Mouse (Mus musculus) forebrain, embryonic 13.5 days (tissue): ENCODE data around the gene Pdzd2. TPM values are rescaled to one million over a fixed set of nuclear protein-coding genes. Genes with fewer than 3 reads are reported as not detected.
A peak's percentile ranks its signal among the peaks of the same experiment; 100 is the strongest.
"Not testable (repeated sequence)": the region's sequence is repeated elsewhere in the genome, so short reads cannot be mapped to it uniquely, and the experiment has no call there.

ENCODE experiments used
- ATAC-seq: fragments of 200-750 bp; cut with Nextera tagmentation; 2 replicates; pipeline ENCODE4 v1.8.0; 2017
- H3K27ac ChIP-seq: fragments of 300-500 bp; sonication (generic); 2 replicates; pipeline ENCODE4 v1.5.1; 2015; ENCODE audit warnings: inconsistent platforms, mild to moderate bottlenecking, moderate library complexity
- H3K27me3 ChIP-seq: fragments of 300-500 bp; sonication (generic); 2 replicates; pipeline ENCODE4 v1.6.1; 2015; ENCODE audit warnings: mild to moderate bottlenecking, inconsistent platforms
- H3K36me3 ChIP-seq: fragments of 300-500 bp; sonication (generic); 2 replicates; pipeline ENCODE4 v1.6.1; 2015; ENCODE audit warnings: mild to moderate bottlenecking, inconsistent platforms; ENCODE audit not compliant: poor library complexity, severe bottlenecking
- H3K4me1 ChIP-seq: fragments of 300-500 bp; sonication (generic); 2 replicates; pipeline ENCODE4 v1.6.1; 2015; ENCODE audit warnings: inconsistent platforms
- H3K4me2 ChIP-seq: fragments of 300-500 bp; sonication (generic); 2 replicates; pipeline ENCODE4 v1.6.1; 2015; ENCODE audit warnings: inconsistent platforms, mild to moderate bottlenecking, moderate library complexity
- H3K4me3 ChIP-seq: fragments of 300-500 bp; sonication (generic); 2 replicates; pipeline ENCODE4 v1.5.1; 2015; ENCODE audit warnings: mild to moderate bottlenecking, inconsistent platforms
- H3K9ac ChIP-seq: fragments of 300-500 bp; sonication (generic); 2 replicates; pipeline ENCODE4 v1.6.1; 2015; ENCODE audit warnings: mild to moderate bottlenecking, inconsistent platforms
- H3K9me3 ChIP-seq: fragments of 300-500 bp; sonication (generic); replicated peaks from 2 replicates; pipeline ENCODE4 v1.6.1; 2016; ENCODE audit warnings: inconsistent platforms
- WGBS: fragments of 180-500 bp; shearing (Covaris S2); methylation state at CpG from one replicate; pipeline ENCODE4 v1.1.7; 2015; 5-methylcytosine and 5-hydroxymethylcytosine counted together
- polyA plus RNA-seq: library from polyadenylated mRNA; unstranded; fragments of >200 nt; fragmentation: Nextera tagmentation; extraction: Ambion mirVana; gene quantifications from 2 replicates; pipeline ENCODE4 v1.2.1, GENCODE M21; 2015

Pdzd2 gene
- polyA plus RNA-seq, 1 experiment from 2014 or later = 5.5 TPM

- no peaks in the 10 kb centered on the region for H3K9me3 ChIP-seq
- H3K36me3 ChIP-seq = no peaks in the 10 kb centered on the region
- H3K4me1 ChIP-seq = peaks cover 27% of the 10 kb centered on the region
- no peak overlapping the region for H3K4me3 ChIP-seq
- H3K9ac ChIP-seq = no peak overlapping the region
- peak; percentile 71 for ATAC-seq
- WGBS = 5% methylated on average over 8 of the region's 8 CpGs
- no peak overlapping the region for H3K4me2 ChIP-seq
- H3K27ac ChIP-seq = no peak overlapping the region
- no peaks in the 10 kb centered on the region; the same call in 1 of the 2 replicates for H3K27me3 ChIP-seq
These were observed 368.5 kb downstream of the Pdzd2 start for GRCm38 (mm10) chr15:12371183-12371582.

GRCm38 (mm10) chr15:12370096-12370495 is 369.6 kb downstream of the Pdzd2 start:
- H3K36me3 ChIP-seq = no peaks in the 10 kb centered on the region
- no peak overlapping the region for H3K27ac ChIP-seq
- WGBS = 87% methylated on average over 3 of the region's 3 CpGs

GRCm38 (mm10) chr15:12368850-12369249 is 370.9 kb downstream of the Pdzd2 start:
- H3K4me2 ChIP-seq = no peak overlapping the region
- H3K27me3 ChIP-seq = no peaks in the 10 kb centered on the region
- H3K27ac ChIP-seq = no peak overlapping the region
- no peaks in the 10 kb centered on the region for H3K36me3 ChIP-seq
- peaks cover 24% of the 10 kb centered on the region for H3K4me1 ChIP-seq
- no peak for ATAC-seq
- WGBS = 87% methylated on average over 4 of the region's 4 CpGs
- no peaks in the 10 kb centered on the region for H3K9me3 ChIP-seq
- no peak overlapping the region for H3K9ac ChIP-seq
- H3K4me3 ChIP-seq = no peak overlapping the region

More at GRCm38 (mm10) chr15:12370096-12370495, 369.6 kb downstream of the Pdzd2 start:
- ATAC-seq = no peak
- Histone ChIP-seq H3K9ac (no peak overlapping the region), H3K4me2 (no peak overlapping the region), H3K27me3 (no peaks in the 10 kb centered on the region), H3K4me3 (no peak overlapping the region), H3K9me3 (no peaks in the 10 kb centered on the region), H3K4me1 (peaks cover 26% of the 10 kb centered on the region)

- ATAC-seq = no peak
- no peak overlapping the region for H3K4me3 ChIP-seq
- no peak overlapping the region for H3K27ac ChIP-seq
- H3K27me3 ChIP-seq = no peaks in the 10 kb centered on the region
- 65% methylated on average over 11 of the region's 11 CpGs for WGBS
- no peak overlapping the region for H3K9ac ChIP-seq
- no peak overlapping the region for H3K4me2 ChIP-seq
- no peaks in the 10 kb centered on the region for H3K9me3 ChIP-seq
- H3K4me1 ChIP-seq = peaks cover 24% of the 10 kb centered on the region
- no peaks in the 10 kb centered on the region for H3K36me3 ChIP-seq
These were observed 371.4 kb downstream of the Pdzd2 start for GRCm38 (mm10) chr15:12368357-12368756.

- H3K9me3 ChIP-seq = no peaks in the 10 kb centered on the region
- H3K4me3 ChIP-seq = no peak overlapping the region
- H3K9ac ChIP-seq = no peak overlapping the region
- H3K4me2 ChIP-seq = no peak overlapping the region
- ATAC-seq = no peak
- H3K36me3 ChIP-seq = no peaks in the 10 kb centered on the region
- WGBS = 51% methylated on average over 13 of the region's 13 CpGs
- no peaks in the 10 kb centered on the region for H3K27me3 ChIP-seq
- no peak overlapping the region for H3K27ac ChIP-seq
- peaks cover 24% of the 10 kb centered on the region for H3K4me1 ChIP-seq
These were observed 372.2 kb downstream of the Pdzd2 start for GRCm38 (mm10) chr15:12367306-12368080.

GRCm38 (mm10) chr15:12366580-12367305 is 373.0 kb downstream of the Pdzd2 start:
- peak overlapping the region; percentile 80 for H3K27ac ChIP-seq
- 90% methylated on average over 11 of the region's 11 CpGs for WGBS

GRCm38 (mm10) chr15:12366072-12366469 is 373.7 kb downstream of the Pdzd2 start:
- WGBS = 14% methylated on average over 3 of the region's 3 CpGs
- H3K4me2 ChIP-seq = peak overlapping the region; percentile 14
- H3K4me1 ChIP-seq = peaks cover 24% of the 10 kb centered on the region
- peak; percentile 88 for ATAC-seq
- H3K27me3 ChIP-seq = no peaks in the 10 kb centered on the region
- H3K9ac ChIP-seq = no peak overlapping the region
- H3K9me3 ChIP-seq = no peaks in the 10 kb centered on the region
- H3K27ac ChIP-seq = peak overlapping the region; percentile 80
- no peak overlapping the region for H3K4me3 ChIP-seq
- no peaks in the 10 kb centered on the region for H3K36me3 ChIP-seq

More at GRCm38 (mm10) chr15:12366580-12367305, 373.0 kb downstream of the Pdzd2 start:
- 0 out of 2 replicates have a peak overlapping the region, but pooled peaks have one; percentile 14 for H3K4me2 ChIP-seq
- not testable (repeated sequence) for H3K27me3 ChIP-seq, H3K36me3 ChIP-seq, H3K9me3 ChIP-seq, H3K4me3 ChIP-seq, H3K9ac ChIP-seq, ATAC-seq
- H3K4me1 ChIP-seq = peaks cover 24% of the 10 kb centered on the region

GRCm38 (mm10) chr15:12365416-12366071 is 374.2 kb downstream of the Pdzd2 start:
- Histone ChIP-seq H3K4me3 (no peak overlapping the region), H3K4me2 (peak overlapping the region; percentile 14; the same call in 1 of the 2 replicates), H3K9me3 (no peaks in the 10 kb centered on the region), H3K27ac (peak overlapping the region; percentile 80), H3K36me3 (no peaks in the 10 kb centered on the region), H3K4me1 (peaks cover 24% of the 10 kb centered on the region), H3K9ac (no peak overlapping the region), H3K27me3 (no peaks in the 10 kb centered on the region)
- 80% methylated on average over 15 of the region's 15 CpGs for WGBS
- no peak; the same call in 1 of the 2 replicates for ATAC-seq

- no peak overlapping the region for H3K27ac ChIP-seq
- no peak overlapping the region for H3K4me2 ChIP-seq
- peaks cover 24% of the 10 kb centered on the region for H3K4me1 ChIP-seq
- H3K9ac ChIP-seq = no peak overlapping the region
- no peak overlapping the region for H3K4me3 ChIP-seq
- H3K36me3 ChIP-seq = no peaks in the 10 kb centered on the region
- no peaks in the 10 kb centered on the region for H3K9me3 ChIP-seq
- 87% methylated on average over 4 of the region's 4 CpGs for WGBS
- no peaks in the 10 kb centered on the region for H3K27me3 ChIP-seq
- no peak for ATAC-seq
These were observed 375.6 kb downstream of the Pdzd2 start for GRCm38 (mm10) chr15:12364096-12364495.

- 88% methylated on average over 6 of the region's 6 CpGs for WGBS
- Histone ChIP-seq H3K4me1 (peaks cover 16% of the 10 kb centered on the region), H3K9me3 (no peaks in the 10 kb centered on the region), H3K36me3 (no peaks in the 10 kb centered on the region), H3K4me3 (no peak overlapping the region), H3K4me2 (no peak overlapping the region), H3K27me3 (no peaks in the 10 kb centered on the region), H3K27ac (no peak overlapping the region), H3K9ac (no peak overlapping the region)
- no peak for ATAC-seq
These were observed 377.1 kb downstream of the Pdzd2 start for GRCm38 (mm10) chr15:12362701-12363040.

GRCm38 (mm10) chr15:12362001-12362700 is 377.6 kb downstream of the Pdzd2 start:
- Histone ChIP-seq H3K4me3 (no peak overlapping the region), H3K27me3 (no peaks in the 10 kb centered on the region), H3K9me3 (no peaks in the 10 kb centered on the region), H3K27ac (no peak overlapping the region), H3K36me3 (0 out of 2 replicates have a peak, but pooled peaks cover 1% of the 10 kb centered on the region), H3K9ac (no peak overlapping the region), H3K4me2 (no peak overlapping the region), H3K4me1 (peaks cover 15% of the 10 kb centered on the region)
- no peak for ATAC-seq
- WGBS = 89% methylated on average over 14 of the region's 14 CpGs
